Mouse (Mus musculus) limb, embryonic 14.5 days (tissue): Measurements from ENCODE around the gene Srrm4. TPM values are rescaled to one million over a fixed set of nuclear protein-coding genes. Genes with fewer than 3 reads are reported as not detected.

Experiments used
- ATAC-seq: fragments of 200-750 bp; cut with Nextera tagmentation; 2 replicates; pipeline ENCODE4 v1.8.0; 2017; ENCODE audit warnings: low read depth, moderate number of reproducible peaks, moderate TSS enrichment; ENCODE audit not compliant: low FRiP score
- DNase-seq: peaks from one replicate; pipeline ENCODE4 v3.0.0-alpha.2; 2015; ENCODE audit warnings: low spot score
- H3K27ac ChIP-seq: fragments of 300-500 bp; sonication (generic); replicated peaks from 2 replicates; pipeline ENCODE4 v1.5.1; 2014; ENCODE audit warnings: low read depth, mild to moderate bottlenecking, low read length, moderate library complexity, mixed read lengths
- H3K27me3 ChIP-seq: fragments of 300-500 bp; sonication (generic); 2 replicates; pipeline ENCODE4 v1.6.1; 2014; ENCODE audit warnings: low read length, mixed read lengths; ENCODE audit not compliant: control insufficient read depth, insufficient read depth
- H3K36me3 ChIP-seq: fragments of 300-500 bp; sonication (generic); 2 replicates; pipeline ENCODE4 v1.6.1; 2014; ENCODE audit warnings: mild to moderate bottlenecking, low read length, moderate library complexity, mixed read lengths; ENCODE audit not compliant: control insufficient read depth, insufficient read depth
- H3K4me1 ChIP-seq: fragments of 300-500 bp; sonication (generic); 2 replicates; pipeline ENCODE4 v1.6.1; 2014; ENCODE audit warnings: antibody characterized with exemption, low read length, mixed read lengths; ENCODE audit not compliant: control insufficient read depth, insufficient read depth
- H3K4me2 ChIP-seq: fragments of 300-500 bp; sonication (generic); replicated peaks from 2 replicates; pipeline ENCODE4 v1.6.1; 2014; ENCODE audit warnings: low read depth, mild to moderate bottlenecking, low read length, moderate library complexity; ENCODE audit not compliant: severe bottlenecking
- H3K4me3 ChIP-seq: fragments of 300-500 bp; sonication (generic); replicated peaks from 2 replicates; pipeline ENCODE4 v1.5.1; 2014; ENCODE audit warnings: low read length
- H3K9ac ChIP-seq: fragments of 300-500 bp; sonication (generic); 2 replicates; pipeline ENCODE4 v1.6.1; 2014; ENCODE audit warnings: mild to moderate bottlenecking, low read depth, low read length, moderate library complexity; ENCODE audit not compliant: severe bottlenecking
- H3K9me3 ChIP-seq: fragments of 300-500 bp; sonication (generic); 2 replicates; pipeline ENCODE4 v1.6.1; 2016; ENCODE audit warnings: low read length; ENCODE audit not compliant: control insufficient read depth
- POLR2A ChIP-seq: fragments of 200-500 bp; IDR thresholded peaks from 2 replicates; pipeline ENCODE4 v1.8.0; 2012; ENCODE audit warnings: inconsistent platforms, mild to moderate bottlenecking, moderate library complexity, borderline replicate concordance; ENCODE audit not compliant: insufficient read depth, insufficient read length; ENCODE audit errors: extremely low read depth
- WGBS: fragments of 180-500 bp; shearing (Covaris S2); extraction: QIAGEN DNeasy Blood & Tissue Kit; methylation state at CpG from one replicate; pipeline ENCODE4 v1.1.7; 2014; 5-methylcytosine and 5-hydroxymethylcytosine counted together
- polyA plus RNA-seq, 2 experiments: library from polyadenylated mRNA; depleted of rRNA in 1 of 2; stranded (reverse) in 1 of 2; unstranded in 1 of 2; fragments of >200 nt; fragmentation: Nextera tagmentation in 1 of 2; extraction: Ambion mirVana in 1 of 2; gene quantifications; 2 replicates each; pipeline versions ENCODE4 v1.2.1 to v1.2.3; 2012 to 2014

Srrm4 gene
- polyA plus RNA-seq (2012; rRNA removed) (0.32 and 0.44 TPM in 2 replicates), polyA plus RNA-seq (2014; fragmentation: Nextera tagmentation; extraction: Ambion mirVana) (0.10 and 0.80 TPM in 2 replicates)

DNA sequence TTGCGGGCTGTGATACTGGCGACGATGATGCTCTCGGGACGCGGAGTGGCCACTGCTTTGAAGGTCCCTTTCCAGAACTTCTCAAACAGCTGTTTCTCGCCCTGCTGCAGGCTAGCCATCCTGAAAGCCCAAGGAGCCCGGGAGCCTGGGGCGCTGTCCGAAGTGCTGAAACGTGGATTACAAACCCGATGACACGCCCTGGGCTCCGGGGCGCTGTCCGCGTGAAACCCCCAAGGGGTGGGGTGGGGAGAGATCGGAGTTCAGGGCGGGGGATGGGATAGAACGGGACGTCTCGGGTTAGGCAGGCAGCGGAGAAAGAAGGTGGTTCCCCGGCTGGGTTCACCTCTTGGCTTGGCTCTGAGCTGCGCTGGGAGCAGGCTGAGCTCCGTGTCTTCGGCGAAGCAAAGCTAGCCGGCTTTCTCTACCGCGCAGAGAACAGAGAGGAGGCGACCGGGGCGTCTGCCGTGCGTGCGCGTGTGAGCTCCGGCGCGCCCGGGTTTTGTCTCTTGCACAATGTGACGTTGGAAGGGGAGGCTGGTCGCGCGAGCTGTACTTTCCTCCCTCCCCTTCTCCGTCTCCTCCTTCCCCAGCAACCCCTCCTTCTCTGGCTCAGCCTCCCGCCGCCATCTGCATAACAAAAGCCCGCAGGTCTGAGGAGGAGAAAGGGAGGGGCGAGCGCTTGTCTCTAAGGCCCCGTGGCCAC is at the start of gene Srrm4:
Gene Srrm4, minus strand, starts transcription at position 472 of the 703 bp plus-strand sequence.
- ATAC-seq = no peak
- WGBS = under 1% methylated on average over 41 of the region's 53 CpGs
- Histone ChIP-seq H3K4me1 (no peaks in the 10 kb centered on the region), H3K9ac (no peak within 1 kb of the TSS), H3K4me2 (0 out of 2 replicates have a peak within 1 kb of the TSS, but pooled peaks have one; percentile 23), H3K27me3 (peaks cover 39% of the 10 kb centered on the region), H3K9me3 (peaks cover 5% of the 10 kb centered on the region; the same call in 1 of the 2 replicates), H3K27ac (no peak within 1 kb of the TSS), H3K36me3 (no peaks in the 10 kb centered on the region), H3K4me3 (peak within 1 kb of the TSS; percentile 18)
- no peak for TF ChIP-seq POLR2A
- DNase-seq = peak; percentile 55

DNA sequence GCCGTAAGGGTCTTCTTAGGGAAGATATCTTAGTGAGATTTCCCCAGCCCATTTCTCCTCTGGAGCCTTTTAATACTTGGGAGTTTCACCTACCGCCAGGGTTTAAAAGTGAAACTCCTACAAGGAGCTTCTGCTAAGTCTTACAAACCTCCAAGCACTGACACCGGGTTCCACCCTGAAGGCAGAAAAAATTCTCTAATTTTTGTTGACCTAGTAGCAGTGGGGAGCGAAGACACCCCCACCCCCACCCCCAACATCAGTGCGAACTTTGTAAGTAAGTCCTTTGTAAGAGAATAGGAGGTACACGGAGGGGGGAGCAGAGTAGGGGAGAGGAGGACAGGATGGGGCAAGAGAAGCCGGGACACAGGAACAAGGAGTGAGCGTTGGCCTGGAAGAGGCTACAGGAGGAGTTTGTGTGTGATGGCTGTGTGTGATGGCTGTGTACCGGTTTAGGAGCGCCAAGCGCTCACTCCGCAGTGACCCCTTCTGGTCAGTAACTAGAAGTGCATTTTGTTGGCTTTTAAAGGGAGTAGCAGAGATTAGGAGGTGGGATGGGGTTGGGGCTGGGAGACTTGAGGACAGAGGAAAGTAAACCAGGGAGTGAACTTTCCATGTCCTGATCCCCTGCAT is 1.3 kb upstream of the Srrm4 start:
- no peak overlapping the region for H3K27ac ChIP-seq
- peaks cover 39% of the 10 kb centered on the region for H3K27me3 ChIP-seq
- ATAC-seq = no peak
- WGBS = under 1% methylated on average over 12 of the region's 12 CpGs
- H3K4me2 ChIP-seq = no peak overlapping the region
- H3K4me1 ChIP-seq = no peaks in the 10 kb centered on the region
- H3K36me3 ChIP-seq = no peaks in the 10 kb centered on the region
- peak; percentile 25 for DNase-seq
- H3K9me3 ChIP-seq = peaks cover 5% of the 10 kb centered on the region; the same call in 1 of the 2 replicates
- no peak overlapping the region for H3K4me3 ChIP-seq
- no peak overlapping the region for H3K9ac ChIP-seq
- TF ChIP-seq POLR2A = no peak

DNA sequence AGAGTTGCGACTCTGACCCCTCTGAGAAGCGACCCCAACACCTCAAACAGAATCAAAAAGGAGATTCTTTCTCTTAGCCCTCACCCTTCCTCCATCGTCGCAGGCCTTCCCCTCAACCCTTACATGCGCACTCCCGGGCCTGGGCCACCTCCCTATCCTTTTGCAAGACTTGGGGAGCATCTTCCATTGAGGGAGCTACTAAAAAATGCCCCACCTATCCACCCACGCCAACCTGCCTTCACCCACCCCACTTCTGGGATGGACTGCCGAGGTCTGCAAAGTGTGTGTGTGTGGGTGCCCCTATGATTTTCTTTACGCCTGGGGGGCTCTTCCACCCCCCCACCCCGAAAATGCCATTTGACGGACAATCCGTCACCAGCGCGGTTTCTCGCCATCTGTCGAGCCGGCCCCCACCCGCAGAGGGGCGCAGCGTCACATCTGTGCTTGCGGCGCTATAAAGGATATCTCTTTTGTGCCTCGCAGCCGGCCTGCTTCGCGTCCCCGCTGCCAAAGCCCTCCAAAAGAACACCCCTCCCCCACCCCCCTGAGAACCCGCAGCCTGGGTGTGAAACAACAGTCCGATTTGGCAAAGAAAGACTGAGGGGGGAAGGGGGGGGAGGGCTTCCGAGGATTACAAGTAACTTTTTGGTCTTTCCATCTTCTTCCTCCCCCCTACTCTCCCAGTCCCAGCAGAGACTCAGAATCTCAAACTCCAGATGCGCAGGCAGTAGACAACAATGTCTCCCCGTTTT is 608 bp upstream of the Srrm4 start:
- Histone ChIP-seq H3K4me3 (peak overlapping the region; percentile 18; the same call in 1 of the 2 replicates), H3K27ac (no peak overlapping the region), H3K4me2 (0 out of 2 replicates have a peak overlapping the region, but pooled peaks have one; percentile 23), H3K4me1 (no peaks in the 10 kb centered on the region), H3K27me3 (peaks cover 39% of the 10 kb centered on the region), H3K9me3 (peaks cover 5% of the 10 kb centered on the region; the same call in 1 of the 2 replicates), H3K36me3 (no peaks in the 10 kb centered on the region), H3K9ac (no peak overlapping the region)
- DNase-seq (no peak), ATAC-seq (no peak)
- WGBS = under 1% methylated on average over 32 of the region's 32 CpGs
- TF ChIP-seq POLR2A = no peak

DNA sequence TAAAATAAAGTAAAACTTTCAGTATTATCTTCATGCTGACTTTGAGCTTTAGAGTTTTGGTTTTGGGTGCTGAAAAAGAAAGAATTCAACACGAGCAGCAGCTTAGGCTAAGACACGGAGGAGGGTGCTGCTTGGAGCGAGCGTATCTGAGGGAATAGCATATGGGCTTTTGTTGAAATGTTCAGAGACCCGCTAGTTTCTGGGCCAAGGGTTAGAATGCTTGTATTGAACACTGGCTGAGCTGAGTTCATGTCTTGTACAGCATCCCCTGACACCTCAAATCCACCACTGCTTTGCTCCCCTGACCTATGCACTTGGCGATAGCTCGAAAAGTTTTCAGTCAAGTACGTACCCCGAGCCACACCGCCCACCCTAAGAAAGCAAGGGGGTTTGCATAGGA is 919 bp downstream of the Srrm4 start:
- peaks cover 39% of the 10 kb centered on the region for H3K27me3 ChIP-seq
- H3K4me2 ChIP-seq = no peak overlapping the region
- ATAC-seq = no peak

DNA sequence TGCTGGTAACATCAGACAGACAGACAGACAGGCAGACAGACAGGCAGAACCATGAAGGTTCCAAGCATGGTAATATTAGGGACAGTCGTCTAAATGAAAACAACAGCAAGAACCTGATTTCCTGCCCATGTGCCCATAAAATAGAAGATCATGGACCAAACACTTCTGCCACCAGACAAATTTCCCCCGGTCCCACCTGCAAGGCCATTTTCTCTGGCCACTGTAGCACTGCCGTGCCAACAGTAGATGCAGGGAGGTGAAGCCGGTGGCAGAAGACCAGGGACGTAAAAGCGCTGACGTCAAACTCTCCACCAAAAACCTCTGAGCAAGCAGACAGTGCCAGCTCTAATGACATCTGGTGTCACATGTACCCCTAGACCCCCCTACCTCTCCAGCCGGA is 2.0 kb downstream of the Srrm4 start:
- peaks cover 5% of the 10 kb centered on the region; the same call in 1 of the 2 replicates for H3K9me3 ChIP-seq
- no peak overlapping the region for H3K4me2 ChIP-seq
- H3K27me3 ChIP-seq = peaks cover 39% of the 10 kb centered on the region
- H3K36me3 ChIP-seq = no peaks in the 10 kb centered on the region
- no peak for TF ChIP-seq POLR2A
- DNase-seq (no peak), ATAC-seq (no peak)
- H3K4me1 ChIP-seq = no peaks in the 10 kb centered on the region
- no peak overlapping the region for H3K9ac ChIP-seq
- 69% methylated on average over 7 of the region's 8 CpGs for WGBS
- H3K4me3 ChIP-seq = no peak overlapping the region
- H3K27ac ChIP-seq = no peak overlapping the region

More for the DNA sequence above, 919 bp downstream of the Srrm4 start:
- Histone ChIP-seq H3K9ac (no peak overlapping the region), H3K36me3 (no peaks in the 10 kb centered on the region), H3K9me3 (peaks cover 5% of the 10 kb centered on the region; the same call in 1 of the 2 replicates), H3K4me3 (no peak overlapping the region), H3K27ac (no peak overlapping the region), H3K4me1 (no peaks in the 10 kb centered on the region)
- TF ChIP-seq POLR2A = no peak
- DNase-seq = no peak
- 7% methylated on average over 10 of the region's 10 CpGs for WGBS
